Mouse (Mus musculus): ENCODE results near the gene Tmem95. TPM values are rescaled to one million over a fixed set of nuclear protein-coding genes. Genes with fewer than 3 reads are reported as not detected.

Gene Tmem95
- polyA plus RNA-seq, 1 experiment from 2014 or later: not detected

DNA sequence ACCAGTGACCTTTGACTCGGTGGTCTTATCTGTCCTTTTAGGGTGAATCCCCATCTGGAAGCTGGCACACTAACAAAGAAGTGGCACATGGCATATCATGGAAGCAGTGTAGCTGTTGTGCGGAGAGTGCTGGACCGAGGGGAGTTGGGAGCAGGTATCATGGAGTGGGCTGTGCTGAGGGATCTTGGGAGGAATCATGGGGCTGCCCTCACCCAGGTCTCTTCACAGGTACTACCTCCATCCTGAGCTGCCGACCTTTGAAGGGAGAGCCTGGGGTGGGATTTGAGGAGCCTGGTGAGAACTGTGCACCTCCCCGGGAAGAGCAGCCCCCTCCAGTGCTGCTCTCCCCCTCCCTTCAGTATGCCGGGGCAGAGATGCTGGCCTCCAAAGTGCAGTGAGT lies 33.9 kb upstream of the Tmem95 start:
- Histone ChIP-seq H3K4me2 (replicated peaks; ENCODE audit: low read depth) (peak overlapping the region; percentile 45), H3K36me3 (ENCODE audit: control insufficient read depth, insufficient read depth) (peaks cover 80% of the 10 kb centered on the region), H3K9me3 (ENCODE audit: control insufficient read depth) (no peaks in the 10 kb centered on the region), H3K27me3 (replicated peaks; ENCODE audit: control insufficient read depth, insufficient read depth, low read length) (no peaks in the 10 kb centered on the region), H3K27ac (ENCODE audit: low read depth, low read length) (peak overlapping the region; percentile 70), H3K4me1 (replicated peaks; ENCODE audit: control insufficient read depth, insufficient read depth, low read length) (no peaks in the 10 kb centered on the region), H3K4me3 (ENCODE audit: low read depth, low read length) (no peak overlapping the region), H3K9ac (ENCODE audit: low read depth, low read length) (no peak overlapping the region)
- no peak for ATAC-seq
- WGBS: 95% methylated on average over 5 of the region's 6 CpGs
- TF ChIP-seq CTCF (IDR thresholded peaks at IDR 0.05; ENCODE audit: low read depth): no peak

- 0 out of 2 replicates have a peak overlapping the region, but pooled peaks have one; percentile 11 for H3K9ac ChIP-seq (ENCODE audit: low read depth, low read length)
- H3K36me3 ChIP-seq (ENCODE audit: control insufficient read depth, insufficient read depth): peaks cover 80% of the 10 kb centered on the region
- H3K27ac ChIP-seq (ENCODE audit: low read depth, low read length): peak overlapping the region; percentile 70
- peak; percentile 17; the same call in 1 of the 2 replicates for ATAC-seq
- H3K9me3 ChIP-seq (ENCODE audit: control insufficient read depth): no peaks in the 10 kb centered on the region
- no peaks in the 10 kb centered on the region for H3K27me3 ChIP-seq (replicated peaks; ENCODE audit: control insufficient read depth, insufficient read depth, low read length)
- TF ChIP-seq CTCF (IDR thresholded peaks at IDR 0.05; ENCODE audit: low read depth): no peak
- no peaks in the 10 kb centered on the region for H3K4me1 ChIP-seq (replicated peaks; ENCODE audit: control insufficient read depth, insufficient read depth, low read length)
- 78% methylated on average over 17 of the region's 17 CpGs for WGBS
- H3K4me2 ChIP-seq (replicated peaks; ENCODE audit: low read depth): peak overlapping the region; percentile 45
- no peak overlapping the region for H3K4me3 ChIP-seq (ENCODE audit: low read depth, low read length)
These were observed 33.2 kb upstream of the Tmem95 start for GRCm38 (mm10) chr11:69910781-69911560.

DNA sequence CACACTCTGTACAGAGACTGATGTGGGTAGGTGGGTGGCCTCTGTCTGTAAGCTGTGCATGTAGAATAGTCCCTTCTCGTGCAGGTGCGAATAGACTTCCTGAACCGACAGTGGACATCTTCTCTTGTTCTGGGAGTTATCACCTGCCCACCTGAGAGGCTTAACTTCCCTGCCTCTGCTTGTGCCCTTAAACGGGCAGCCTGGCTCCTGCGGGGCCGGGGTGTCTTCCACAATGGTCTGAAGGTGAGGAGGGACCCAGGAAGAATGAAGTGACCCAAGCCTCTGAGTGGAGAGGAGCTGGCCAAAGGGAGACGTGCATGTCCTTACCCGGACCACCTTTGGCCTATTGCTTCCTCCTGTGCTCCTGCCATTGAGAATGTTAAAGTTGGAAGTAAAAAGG lies 32.4 kb upstream of the Tmem95 start:
- TF ChIP-seq CTCF (IDR thresholded peaks at IDR 0.05; ENCODE audit: low read depth): no peak
- Histone ChIP-seq H3K36me3 (ENCODE audit: control insufficient read depth, insufficient read depth) (peaks cover 82% of the 10 kb centered on the region), H3K4me3 (ENCODE audit: low read depth, low read length) (no peak overlapping the region), H3K9ac (ENCODE audit: low read depth, low read length) (no peak overlapping the region), H3K4me1 (replicated peaks; ENCODE audit: control insufficient read depth, insufficient read depth, low read length) (no peaks in the 10 kb centered on the region), H3K27ac (ENCODE audit: low read depth, low read length) (no peak overlapping the region), H3K9me3 (ENCODE audit: control insufficient read depth) (no peaks in the 10 kb centered on the region), H3K27me3 (replicated peaks; ENCODE audit: control insufficient read depth, insufficient read depth, low read length) (no peaks in the 10 kb centered on the region), H3K4me2 (replicated peaks; ENCODE audit: low read depth) (no peak overlapping the region)
- ATAC-seq: no peak
- WGBS: 89% methylated on average over 8 of the region's 8 CpGs

DNA sequence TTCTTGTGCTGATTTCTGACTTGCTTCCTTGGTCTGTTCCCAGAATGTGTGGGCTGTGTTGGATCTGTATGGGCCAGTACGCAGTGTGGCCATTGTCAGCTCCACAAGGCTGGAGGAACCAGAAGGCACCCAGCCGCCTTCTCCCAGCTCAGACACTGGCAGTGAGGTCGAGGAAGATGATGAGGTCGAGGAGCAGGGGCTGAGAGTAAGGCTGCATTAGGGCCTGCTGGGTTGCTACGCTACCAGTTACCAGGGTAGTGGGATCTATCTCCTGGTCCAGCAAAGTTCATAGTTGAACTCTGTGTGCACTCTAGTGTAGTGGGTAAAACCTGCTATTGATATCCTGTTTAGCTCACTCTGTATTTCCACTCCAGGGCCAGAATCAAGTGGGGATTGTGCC lies 31.4 kb upstream of the Tmem95 start:
- no peak overlapping the region for H3K9ac ChIP-seq (ENCODE audit: low read depth, low read length)
- no peak for ATAC-seq
- no peak overlapping the region for H3K27ac ChIP-seq (ENCODE audit: low read depth, low read length)
- no peak overlapping the region for H3K4me3 ChIP-seq (ENCODE audit: low read depth, low read length)
- no peak for TF ChIP-seq CTCF (IDR thresholded peaks at IDR 0.05; ENCODE audit: low read depth)
- H3K9me3 ChIP-seq (ENCODE audit: control insufficient read depth): no peaks in the 10 kb centered on the region
- no peaks in the 10 kb centered on the region for H3K4me1 ChIP-seq (replicated peaks; ENCODE audit: control insufficient read depth, insufficient read depth, low read length)
- no peak overlapping the region for H3K4me2 ChIP-seq (replicated peaks; ENCODE audit: low read depth)
- H3K36me3 ChIP-seq (ENCODE audit: control insufficient read depth, insufficient read depth): peaks cover 88% of the 10 kb centered on the region
- no peaks in the 10 kb centered on the region for H3K27me3 ChIP-seq (replicated peaks; ENCODE audit: control insufficient read depth, insufficient read depth, low read length)
- WGBS: 95% methylated on average over 5 of the region's 5 CpGs

GRCm38 (mm10) chr11:69908645-69909044 lies 30.8 kb upstream of the Tmem95 start:
- H3K27ac ChIP-seq (ENCODE audit: low read depth, low read length): no peak overlapping the region
- no peak overlapping the region for H3K4me2 ChIP-seq (replicated peaks; ENCODE audit: low read depth)
- WGBS: 89% methylated on average over 11 of the region's 11 CpGs
- H3K4me3 ChIP-seq (ENCODE audit: low read depth, low read length): no peak overlapping the region
- H3K27me3 ChIP-seq (replicated peaks; ENCODE audit: control insufficient read depth, insufficient read depth, low read length): no peaks in the 10 kb centered on the region
- no peaks in the 10 kb centered on the region for H3K9me3 ChIP-seq (ENCODE audit: control insufficient read depth)
- no peak for ATAC-seq
- no peak overlapping the region for H3K9ac ChIP-seq (ENCODE audit: low read depth, low read length)
- TF ChIP-seq CTCF (IDR thresholded peaks at IDR 0.05; ENCODE audit: low read depth): no peak
- H3K36me3 ChIP-seq (ENCODE audit: control insufficient read depth, insufficient read depth): peaks cover 94% of the 10 kb centered on the region
- no peaks in the 10 kb centered on the region for H3K4me1 ChIP-seq (replicated peaks; ENCODE audit: control insufficient read depth, insufficient read depth, low read length)

DNA sequence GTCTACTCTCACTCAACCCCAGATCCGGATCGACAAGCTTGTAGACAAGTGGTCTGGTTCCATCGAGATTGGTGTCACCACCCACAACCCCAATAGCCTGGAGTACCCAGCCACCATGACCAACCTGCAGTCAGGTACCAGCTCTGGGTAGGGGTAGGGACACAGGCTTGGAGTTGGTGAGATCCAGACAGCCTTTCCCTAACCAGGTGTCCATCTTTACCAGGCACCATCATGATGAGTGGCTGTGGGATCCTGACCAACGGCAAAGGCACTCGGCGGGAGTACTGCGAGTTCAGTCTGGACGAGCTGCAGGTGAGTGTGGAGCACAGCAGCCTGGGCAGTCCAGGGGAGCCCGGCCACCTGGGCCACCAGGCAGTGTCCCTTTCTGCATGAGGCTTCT lies 26.5 kb upstream of the Tmem95 start:
- TF ChIP-seq CTCF (IDR thresholded peaks at IDR 0.05; ENCODE audit: low read depth): no peak
- H3K4me1 ChIP-seq (replicated peaks; ENCODE audit: control insufficient read depth, insufficient read depth, low read length): no peaks in the 10 kb centered on the region
- peaks cover 54% of the 10 kb centered on the region for H3K36me3 ChIP-seq (ENCODE audit: control insufficient read depth, insufficient read depth)
- H3K4me3 ChIP-seq (ENCODE audit: low read depth, low read length): no peak overlapping the region
- no peak overlapping the region for H3K9ac ChIP-seq (ENCODE audit: low read depth, low read length)
- no peaks in the 10 kb centered on the region for H3K9me3 ChIP-seq (ENCODE audit: control insufficient read depth)
- H3K27ac ChIP-seq (ENCODE audit: low read depth, low read length): no peak overlapping the region
- no peaks in the 10 kb centered on the region for H3K27me3 ChIP-seq (replicated peaks; ENCODE audit: control insufficient read depth, insufficient read depth, low read length)
- WGBS: 93% methylated on average over 9 of the region's 9 CpGs
- no peak for ATAC-seq
- H3K4me2 ChIP-seq (replicated peaks; ENCODE audit: low read depth): no peak overlapping the region

Measured in intestine, postnatal 0 days (tissue).